Mouse (Mus musculus) ES-Bruce4 (cell line): ENCODE data around the gene Slc16a9.

ENCODE experiments used
- CTCF ChIP-seq: IDR thresholded peaks from one replicate; pipeline ENCODE4 v1.8.1; 2011; ENCODE audit warnings: low read depth, low read length
- EP300 ChIP-seq: IDR thresholded peaks from 2 replicates; pipeline ENCODE4 v1.6.1; 2011; ENCODE audit warnings: low read depth, low read length; ENCODE audit not compliant: insufficient read depth

DNA sequence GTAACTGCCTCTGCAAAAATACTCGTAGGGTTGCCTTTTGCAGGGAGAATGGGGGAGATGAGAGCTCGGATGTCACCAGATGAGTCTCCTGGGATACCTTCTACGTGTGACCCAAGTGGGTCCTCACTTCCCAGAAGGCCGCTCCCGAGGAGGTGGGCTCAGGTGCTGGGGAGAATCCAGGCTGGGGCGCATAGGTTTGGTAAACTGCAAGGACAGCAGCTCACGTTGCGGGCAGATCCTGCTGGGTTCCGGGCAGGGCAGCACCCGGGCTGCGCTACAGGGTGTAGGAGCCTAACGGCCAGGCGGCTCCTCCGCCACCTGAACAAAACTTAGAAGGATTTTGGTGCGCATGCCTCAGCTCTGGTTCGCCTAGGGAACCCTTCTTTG lies 652 bp downstream of the Slc16a9 start:
- TF ChIP-seq CTCF (no peak), EP300 (no peak)
